Mouse (Mus musculus) neural tube, embryonic 11.5 days (tissue): ENCODE data around the gene Git1. TPM values are rescaled to one million over a fixed set of nuclear protein-coding genes. Genes with fewer than 3 reads are reported as not detected.
A peak's percentile ranks its signal among the peaks of the same experiment; 100 is the strongest.

Experiments
- ATAC-seq: fragments of 200-750 bp; cut with Nextera tagmentation; 2 replicates; pipeline ENCODE4 v1.8.0; 2017; ENCODE audit warnings: moderate number of reproducible peaks, mild to moderate bottlenecking, moderate TSS enrichment, moderate library complexity; ENCODE audit not compliant: insufficient read depth, low FRiP score, low TSS enrichment
- DNase-seq: peaks from one replicate; pipeline ENCODE4 v3.0.0-alpha.2; 2015; ENCODE audit warnings: low spot score
- H3K27ac ChIP-seq: fragments of 300-500 bp; sonication (generic); 2 replicates; pipeline ENCODE4 v1.5.1; 2014; ENCODE audit warnings: low read depth, mild to moderate bottlenecking, low read length
- H3K27me3 ChIP-seq: fragments of 300-500 bp; sonication (generic); 2 replicates; pipeline ENCODE4 v1.6.1; 2014; ENCODE audit warnings: mild to moderate bottlenecking, low read length, mixed read lengths; ENCODE audit not compliant: control insufficient read depth, insufficient read depth
- H3K36me3 ChIP-seq: fragments of 300-500 bp; sonication (generic); 2 replicates; pipeline ENCODE4 v1.6.1; 2014; ENCODE audit warnings: mild to moderate bottlenecking, low read length, moderate library complexity, mixed read lengths; ENCODE audit not compliant: control insufficient read depth, insufficient read depth
- H3K4me1 ChIP-seq: fragments of 300-500 bp; sonication (generic); 2 replicates; pipeline ENCODE4 v1.6.1; 2014; ENCODE audit warnings: low read length, mixed read lengths; ENCODE audit not compliant: control insufficient read depth, insufficient read depth
- H3K4me2 ChIP-seq: fragments of 300-500 bp; sonication (generic); 2 replicates; pipeline ENCODE4 v1.6.1; 2014; ENCODE audit warnings: low read depth, mild to moderate bottlenecking, moderate library complexity
- H3K4me3 ChIP-seq: fragments of 300-500 bp; sonication (generic); 2 replicates; pipeline ENCODE4 v1.5.1; 2014; ENCODE audit warnings: low read depth, low read length
- H3K9ac ChIP-seq: fragments of 300-500 bp; sonication (generic); 2 replicates; pipeline ENCODE4 v1.6.1; 2014; ENCODE audit warnings: mild to moderate bottlenecking, low read length
- H3K9me3 ChIP-seq: fragments of 300-500 bp; sonication (generic); 2 replicates; pipeline ENCODE4 v1.6.1; 2016; ENCODE audit warnings: low read length; ENCODE audit not compliant: control insufficient read depth
- WGBS: fragments of 180-500 bp; shearing (Covaris S2); extraction: QIAGEN DNeasy Blood & Tissue Kit; methylation state at CpG from one replicate; pipeline ENCODE4 v1.1.7; 2014; 5-methylcytosine and 5-hydroxymethylcytosine counted together
- polyA plus RNA-seq: library from polyadenylated mRNA; unstranded; fragments of >200 nt; fragmentation: Nextera tagmentation; extraction: Ambion mirVana; gene quantifications from 2 replicates; pipeline ENCODE4 v1.2.1, GENCODE M21; 2014

Git1 gene
- polyA plus RNA-seq, 1 experiment from 2014 or later: 18.7 TPM

- H3K9ac ChIP-seq: 0 out of 2 replicates have a peak overlapping the region, but pooled peaks have one; percentile 35
- ATAC-seq (peak; percentile 42; the same call in 1 of the 2 replicates), DNase-seq (peak; percentile 87)
- H3K4me1 ChIP-seq: 0 out of 2 replicates have a peak, but pooled peaks cover 5% of the 10 kb centered on the region
- peak overlapping the region; percentile 18; the same call in 1 of the 2 replicates for H3K4me3 ChIP-seq
- no peak overlapping the region for H3K27ac ChIP-seq
- H3K36me3 ChIP-seq: peaks cover 17% of the 10 kb centered on the region
- no peaks in the 10 kb centered on the region for H3K27me3 ChIP-seq
- WGBS: 20% methylated on average over 48 of the region's 49 CpGs
- H3K9me3 ChIP-seq: no peaks in the 10 kb centered on the region
- H3K4me2 ChIP-seq: peak overlapping the region; percentile 30
Observed at GRCm38 (mm10) chr11:77508068-77509021, 15.0 kb downstream of the Git1 start.

DNA sequence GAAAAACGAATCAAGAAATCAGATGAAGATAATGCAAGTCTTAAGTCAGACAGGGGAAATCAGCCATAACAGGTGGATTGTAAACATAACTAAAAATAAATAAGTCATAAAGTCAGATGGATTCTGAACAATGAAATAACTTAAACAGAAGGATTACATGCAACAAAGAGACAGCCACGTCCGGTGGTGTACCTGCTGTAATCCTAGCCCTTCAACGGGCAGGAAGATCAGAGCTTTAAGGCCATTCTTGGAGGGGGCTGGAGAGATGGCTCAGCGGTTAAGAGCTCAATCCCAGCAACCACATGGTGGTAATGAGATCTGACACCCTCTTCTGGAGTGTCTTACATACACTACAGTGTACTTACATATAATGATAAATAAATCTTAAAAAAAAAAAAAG, 18.0 kb downstream of the Git1 start:
- no peak overlapping the region for H3K27ac ChIP-seq
- DNase-seq: no peak
- ATAC-seq: no peak
- H3K4me3 ChIP-seq: no peak overlapping the region
- no peak overlapping the region for H3K9ac ChIP-seq
- no peak overlapping the region for H3K4me2 ChIP-seq
- H3K4me1 ChIP-seq: peaks cover 26% of the 10 kb centered on the region
- H3K9me3 ChIP-seq: no peaks in the 10 kb centered on the region
- H3K36me3 ChIP-seq: peaks cover 8% of the 10 kb centered on the region
- 90% methylated on average over 5 of the region's 5 CpGs for WGBS
- peaks cover 6% of the 10 kb centered on the region for H3K27me3 ChIP-seq

DNA sequence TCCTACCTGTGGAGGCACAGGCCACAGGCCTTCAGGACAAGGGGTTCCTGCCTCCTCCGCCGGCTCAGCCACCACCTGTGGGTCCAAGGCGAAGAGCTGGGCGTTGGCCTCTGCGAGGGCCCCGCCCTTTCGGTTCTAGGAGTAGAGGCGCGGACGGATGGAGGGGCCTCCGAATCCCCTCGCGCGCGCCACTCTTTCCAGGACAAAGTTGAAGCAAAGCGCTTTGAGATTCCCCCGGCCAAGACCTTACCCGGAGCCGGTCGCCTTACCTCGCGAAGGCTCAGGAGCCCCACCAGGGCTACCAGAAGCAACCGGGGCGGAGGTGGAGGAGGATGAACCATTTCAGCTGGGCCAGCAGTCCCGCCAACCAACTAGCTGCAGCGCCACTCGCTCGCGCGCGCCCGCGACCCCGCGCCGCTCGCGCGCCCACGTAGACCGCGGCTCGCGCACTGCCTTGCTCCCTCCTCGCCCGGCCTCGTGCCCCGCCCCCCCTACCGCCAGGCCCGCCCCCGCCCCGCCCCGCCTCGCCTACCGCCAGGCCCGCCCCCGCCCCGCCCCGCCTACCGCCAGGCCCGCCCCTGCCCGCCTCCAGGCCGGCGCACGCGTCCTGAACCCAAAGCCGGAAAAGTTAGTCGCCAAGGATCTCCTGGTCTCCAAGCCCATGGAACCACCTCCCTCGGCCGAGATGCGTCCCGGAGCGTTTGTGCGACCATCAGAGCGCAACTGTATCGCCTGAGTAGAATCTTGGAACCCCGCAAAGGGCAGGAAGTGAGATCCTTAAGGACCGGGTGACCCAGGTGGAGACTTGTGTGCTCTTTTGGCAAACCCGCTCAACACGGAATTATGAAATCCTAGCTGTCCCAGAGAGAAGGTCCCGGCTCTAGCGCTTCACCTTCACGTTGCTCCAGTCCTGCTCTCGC, 19.8 kb downstream of the Git1 start:
- Histone ChIP-seq H3K9ac (peak overlapping the region; percentile 65), H3K4me3 (peak overlapping the region; percentile 57), H3K27ac (no peak overlapping the region), H3K27me3 (peaks cover 6% of the 10 kb centered on the region), H3K4me1 (peaks cover 29% of the 10 kb centered on the region), H3K9me3 (no peaks in the 10 kb centered on the region), H3K4me2 (peak overlapping the region; percentile 88), H3K36me3 (peaks cover 2% of the 10 kb centered on the region; the same call in 1 of the 2 replicates)
- peak; percentile 43 for ATAC-seq
- WGBS: under 1% methylated on average over 72 of the region's 84 CpGs
- DNase-seq: peak; percentile 92

DNA sequence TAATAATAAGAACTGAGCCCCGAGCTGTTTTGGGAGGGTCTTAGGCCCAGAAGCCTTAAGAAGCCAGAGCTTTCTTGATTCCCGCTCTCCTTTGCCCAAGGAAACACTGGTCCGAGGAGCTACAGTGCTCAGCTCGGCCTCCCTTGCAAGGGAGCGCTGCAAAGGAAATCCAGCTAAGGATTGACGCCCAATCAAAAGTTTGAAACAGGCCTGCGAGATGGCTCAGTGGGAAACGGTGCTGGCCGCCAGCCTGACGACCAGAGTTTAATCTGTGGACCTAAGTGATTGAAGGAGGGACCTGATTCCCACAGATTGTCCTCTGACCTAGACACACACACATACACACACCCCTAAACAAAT, 20.4 kb downstream of the Git1 start:
- Histone ChIP-seq H3K9ac (peak overlapping the region; percentile 49; the same call in 1 of the 2 replicates), H3K27ac (no peak overlapping the region), H3K36me3 (peaks cover 2% of the 10 kb centered on the region; the same call in 1 of the 2 replicates), H3K27me3 (peaks cover 6% of the 10 kb centered on the region), H3K9me3 (no peaks in the 10 kb centered on the region), H3K4me1 (peaks cover 27% of the 10 kb centered on the region), H3K4me3 (peak overlapping the region; percentile 57), H3K4me2 (peak overlapping the region; percentile 88)
- ATAC-seq: no peak; the same call in 1 of the 2 replicates
- 4% methylated on average over 10 of the region's 10 CpGs for WGBS
- DNase-seq: no peak

GRCm38 (mm10) chr11:77514281-77514831, 21.0 kb downstream of the Git1 start:
- peak overlapping the region; percentile 51 for H3K9ac ChIP-seq
- no peak for DNase-seq
- H3K4me1 ChIP-seq: peaks cover 27% of the 10 kb centered on the region
- peaks cover 6% of the 10 kb centered on the region for H3K27me3 ChIP-seq
- no peak overlapping the region for H3K27ac ChIP-seq
- H3K4me2 ChIP-seq: peak overlapping the region; percentile 88
- peak overlapping the region; percentile 43 for H3K4me3 ChIP-seq
- H3K9me3 ChIP-seq: no peaks in the 10 kb centered on the region
- H3K36me3 ChIP-seq: peaks cover 2% of the 10 kb centered on the region; the same call in 1 of the 2 replicates
- ATAC-seq: no peak
- WGBS: 2% methylated on average over 19 of the region's 19 CpGs

DNA sequence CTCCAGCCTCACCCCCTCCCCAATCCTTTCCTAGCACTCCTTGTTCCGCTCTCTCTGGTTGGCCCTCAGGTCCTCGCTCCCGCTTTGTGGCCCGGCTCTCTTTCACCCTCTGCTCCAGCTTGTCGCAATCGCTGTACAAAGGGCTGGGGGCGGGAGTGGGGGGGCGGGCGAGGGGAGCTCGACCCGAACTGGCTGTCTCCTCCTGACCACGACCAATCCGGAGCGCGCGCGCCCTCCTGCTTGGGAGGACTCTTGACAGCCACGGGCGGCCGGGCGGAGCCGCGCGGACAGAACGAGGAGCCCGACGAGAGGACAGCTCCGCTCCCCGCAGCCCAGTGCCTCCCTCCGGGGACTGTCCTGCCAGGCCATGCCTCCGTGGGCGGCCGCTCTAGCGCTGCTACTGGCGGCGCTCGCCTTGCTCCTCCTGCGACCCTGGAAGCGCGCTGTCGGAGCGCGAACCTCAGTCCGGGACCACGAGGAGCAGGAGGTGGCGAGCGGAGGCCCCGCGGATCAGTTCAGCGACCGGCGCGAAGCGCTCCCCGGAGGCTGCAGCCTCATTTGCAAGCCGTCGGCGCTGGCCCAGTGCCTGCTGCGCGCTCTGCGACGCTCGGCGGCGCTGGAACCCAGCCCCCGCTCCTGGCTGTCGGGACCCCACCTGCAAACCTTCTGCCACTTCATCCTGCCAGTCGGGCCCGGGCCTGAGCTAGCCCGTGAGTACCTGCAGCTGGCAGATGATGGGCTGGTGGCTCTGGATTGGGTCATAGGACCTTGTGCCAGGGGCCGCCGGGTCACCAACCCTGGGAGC, 21.7 kb downstream of the Git1 start, which contains the start of gene Abhd15:
TSS of gene Abhd15 (plus strand) at position 290 of the 805 bp plus-strand sequence.
- peaks cover 6% of the 10 kb centered on the region for H3K27me3 ChIP-seq
- under 1% methylated on average over 65 of the region's 72 CpGs for WGBS
- peak; percentile 84 for DNase-seq
- no peaks in the 10 kb centered on the region for H3K9me3 ChIP-seq
- H3K9ac ChIP-seq: peak within 1 kb of the TSS; percentile 51
- H3K36me3 ChIP-seq: no peaks in the 10 kb centered on the region
- no peak within 1 kb of the TSS for H3K27ac ChIP-seq
- peaks cover 27% of the 10 kb centered on the region for H3K4me1 ChIP-seq
- H3K4me2 ChIP-seq: peak within 1 kb of the TSS; percentile 88
- H3K4me3 ChIP-seq: peak within 1 kb of the TSS; percentile 43
- ATAC-seq: peak; percentile 74

DNA sequence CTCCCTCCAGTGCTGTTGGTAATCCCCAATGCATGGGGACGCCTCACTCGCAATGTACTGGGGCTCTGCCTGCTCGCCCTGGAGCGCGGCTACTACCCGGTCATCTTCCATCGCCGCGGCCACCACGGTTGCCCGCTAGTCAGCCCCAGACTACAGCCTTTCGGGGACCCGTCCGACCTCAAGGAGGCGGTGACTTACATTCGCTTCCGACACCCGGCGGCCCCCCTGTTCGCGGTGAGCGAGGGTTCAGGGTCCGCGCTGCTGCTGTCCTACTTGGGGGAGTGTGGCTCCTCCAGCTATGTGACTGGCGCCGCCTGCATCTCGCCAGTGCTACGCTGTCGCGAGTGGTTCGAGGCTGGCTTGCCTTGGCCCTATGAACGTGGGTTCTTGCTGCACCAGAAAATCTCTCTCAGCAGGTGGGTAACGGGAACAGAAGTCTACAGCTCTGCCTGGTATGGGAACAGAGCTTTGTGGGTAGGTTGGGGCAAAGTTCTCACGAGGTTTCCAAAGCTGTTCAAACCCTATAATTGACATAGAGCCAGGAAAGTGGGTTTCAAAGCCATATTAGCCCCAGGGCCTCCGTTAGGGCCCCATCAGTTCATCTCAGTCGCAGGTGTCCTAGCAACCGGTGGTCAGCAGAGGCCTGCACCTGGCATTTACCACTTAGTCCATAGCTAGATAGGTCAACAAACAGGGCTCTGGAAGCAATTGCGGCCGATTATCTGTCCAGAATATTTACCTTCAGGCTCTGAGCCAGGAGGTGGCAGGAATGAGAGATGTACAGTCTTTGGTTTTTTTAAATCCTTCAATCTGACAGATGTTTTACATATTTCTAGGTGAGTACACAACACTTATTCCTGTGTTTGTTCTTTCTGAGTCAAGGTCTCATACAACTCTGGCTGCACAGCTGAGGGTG, 22.5 kb downstream of the Git1 start, which contains the start of gene Trp53i13:
TSS of gene Trp53i13 (minus strand) at position 344 of the 916 bp plus-strand sequence.
- H3K27ac ChIP-seq: no peak within 1 kb of the TSS
- peak within 1 kb of the TSS; percentile 88 for H3K4me2 ChIP-seq
- H3K9ac ChIP-seq: peak within 1 kb of the TSS; percentile 51
- H3K36me3 ChIP-seq: no peaks in the 10 kb centered on the region
- H3K9me3 ChIP-seq: no peaks in the 10 kb centered on the region
- H3K4me1 ChIP-seq: peaks cover 27% of the 10 kb centered on the region
- 6% methylated on average over 39 of the region's 39 CpGs for WGBS
- peak within 1 kb of the TSS; percentile 43 for H3K4me3 ChIP-seq
- peaks cover 6% of the 10 kb centered on the region for H3K27me3 ChIP-seq
- DNase-seq (peak; percentile 40), ATAC-seq (no peak)
